Mouse (Mus musculus) heart, postnatal 14 days (tissue): ENCODE results near the gene Nacc2. TPM values are rescaled to one million over a fixed set of nuclear protein-coding genes. Genes with fewer than 3 reads are reported as not detected.

Experiments used
- DNase-seq, 2 experiments: peaks; one replicate each; pipeline ENCODE4 v3.0.0; 2021 to 2022
- intact Hi-C: fragments of 180-260 bp; cut with DNase I; formaldehyde crosslinking; loops from one replicate; pipeline ENCODE4 v1.15.1; 2025
- total RNA-seq, 2 experiments: library from RNA; stranded (reverse); gene quantifications; 2 replicates each; pipeline ENCODE4 v1.2.3; 2021

The Nacc2 gene
- total RNA-seq, 2 experiments from 2014 or later, result 16.3 to 19.1 TPM

GRCm38 (mm10) chr2:26140903-26141302 is 17.9 kb upstream of the Nacc2 start:
- intact Hi-C loops, result loop anchor here (1.0 to 5.0 kb wide), 2 partner anchors 117 to 304 kb away; no protein-coding TSS in a partner anchor
- DNase-seq, result no peak

DNA sequence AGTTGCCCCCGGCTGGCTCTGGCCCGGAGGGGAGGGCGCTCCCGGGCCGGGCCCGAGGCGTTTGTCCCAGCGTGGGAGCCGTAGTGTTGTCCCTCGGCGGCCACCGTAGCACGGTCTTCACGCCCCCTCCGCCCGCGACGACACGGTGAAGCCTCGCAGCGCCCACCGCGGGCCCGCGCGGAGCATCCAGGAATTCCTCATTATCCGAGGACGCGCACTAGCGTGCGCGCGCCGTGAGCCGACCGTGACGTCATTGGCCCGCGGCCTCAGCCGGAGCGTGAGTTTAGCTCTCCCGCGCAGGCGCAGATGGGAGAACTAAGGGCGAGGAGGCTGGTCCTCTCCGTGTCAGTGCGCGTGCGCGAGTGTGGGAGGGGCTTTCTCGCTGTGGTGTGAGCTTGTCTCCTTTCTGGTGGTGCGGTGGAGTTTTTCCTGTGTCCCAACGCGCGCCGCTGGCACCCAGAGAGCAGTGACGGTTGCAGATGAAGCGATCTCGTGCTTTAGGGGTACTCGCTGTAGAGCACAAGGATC is 17.3 kb upstream of the Nacc2 start:
- peak; percentile 100 for DNase-seq
- intact Hi-C loops, result loop anchor here (5.0 kb wide), 1 partner anchor 303 kb away; no protein-coding TSS in a partner anchor

GRCm38 (mm10) chr2:26139545-26140206 is 16.7 kb upstream of the Nacc2 start:
- no peak for DNase-seq
- intact Hi-C loops, result loop anchor here (2.0 to 5.0 kb wide), 3 partner anchors 17 to 302 kb away; partner anchors contain the start of gene Nacc2

GRCm38 (mm10) chr2:26139034-26139544 is 16.1 kb upstream of the Nacc2 start:
- DNase-seq, result no peak
- intact Hi-C loops, result loop anchor here (2.0 to 5.0 kb wide), 2 partner anchors 16 to 207 kb away; partner anchors contain the start of gene Nacc2

GRCm38 (mm10) chr2:26138252-26139033 is 15.4 kb upstream of the Nacc2 start:
- no peak for DNase-seq
- intact Hi-C loops, result loop anchor here (2.0 to 5.0 kb wide), 2 partner anchors 16 to 206 kb away; partner anchors contain the start of gene Nacc2

DNA sequence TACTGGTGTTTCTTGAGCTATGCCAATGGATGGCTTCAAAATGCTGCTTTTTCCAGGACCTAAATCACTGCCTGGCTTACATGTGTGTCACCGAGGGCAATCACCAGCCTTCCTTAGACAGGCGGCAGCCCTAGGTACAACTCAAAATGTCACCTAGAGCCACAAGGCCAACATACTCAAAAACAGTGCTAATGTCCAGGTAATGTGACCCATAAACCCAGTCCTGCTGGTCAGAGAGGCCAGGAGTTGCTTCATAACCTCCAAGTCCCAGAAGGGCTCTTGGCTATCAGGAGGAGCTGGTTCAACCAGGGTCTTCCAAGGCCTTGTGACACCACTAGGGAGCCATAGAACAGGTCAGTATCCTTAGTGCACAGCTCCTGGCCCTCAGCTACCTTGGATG is 11.6 kb upstream of the Nacc2 start:
- no peak for DNase-seq
- intact Hi-C loops, result no loop called here

DNA sequence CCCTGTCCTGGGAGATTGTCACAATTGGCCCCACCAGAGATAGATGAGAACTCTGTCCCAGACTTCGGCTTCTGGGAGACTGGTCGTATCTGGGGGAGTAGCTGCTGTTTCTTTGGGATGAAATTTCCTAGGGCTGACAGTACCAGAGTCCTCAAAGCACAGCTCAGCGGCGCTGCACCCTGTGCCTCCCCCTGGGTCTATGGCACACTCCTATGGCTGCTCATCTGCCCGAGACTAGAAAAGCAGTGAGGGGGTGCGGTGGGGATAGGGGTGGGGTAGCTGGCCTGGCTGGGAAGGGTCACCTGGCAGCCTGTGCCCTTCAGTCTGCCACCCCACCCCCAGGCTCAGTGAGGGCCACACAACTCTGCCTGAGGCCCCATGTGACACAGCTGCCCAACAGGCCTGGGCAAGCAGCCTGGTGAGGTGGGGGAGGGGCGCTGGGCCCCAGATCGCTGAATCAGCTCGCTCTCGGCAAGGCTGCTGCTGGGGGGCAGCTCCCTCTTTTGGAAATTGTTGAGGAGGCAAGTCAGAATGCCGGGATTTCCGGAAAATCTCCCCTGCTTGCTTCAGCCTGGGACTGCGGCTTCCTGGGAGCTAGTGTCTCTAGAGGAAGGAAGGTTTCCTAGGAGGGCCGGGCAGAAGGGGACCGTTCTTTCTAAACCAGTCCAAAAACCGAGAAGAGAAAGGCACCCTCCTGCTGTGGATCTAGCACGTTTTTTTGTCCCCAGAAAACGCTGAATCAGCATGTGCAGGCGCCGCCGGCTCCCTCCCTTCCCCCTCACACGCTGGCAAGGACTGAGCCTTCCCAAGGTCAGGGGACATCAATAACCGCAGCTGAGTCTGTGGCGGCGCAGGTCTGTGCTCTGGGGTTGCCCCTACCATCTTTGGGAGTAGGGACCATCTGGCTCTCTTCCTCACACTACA is 9.9 kb upstream of the Nacc2 start:
- intact Hi-C loops, result no loop called here
- DNase-seq, result peak; percentile 84 to 88

DNA sequence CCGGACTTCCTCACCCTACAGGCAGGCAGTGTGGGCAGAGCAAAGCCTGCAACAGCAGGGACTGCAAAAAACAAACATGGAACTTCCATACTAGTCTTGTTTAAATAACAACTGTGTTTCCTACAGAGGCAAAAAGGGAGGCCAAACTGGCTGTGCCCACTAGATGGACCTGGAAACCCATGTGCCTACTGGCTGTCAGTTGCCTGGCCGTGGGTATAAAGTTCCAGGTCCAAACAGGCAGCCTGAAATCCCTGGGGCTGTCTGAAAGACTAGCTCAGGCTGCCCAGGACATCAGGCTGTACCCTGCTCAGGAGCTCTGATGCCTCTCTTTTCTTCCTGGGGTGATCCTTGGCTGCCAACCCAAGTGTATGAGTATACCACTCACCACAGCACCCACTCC is 8.3 kb upstream of the Nacc2 start:
- intact Hi-C loops, result no loop called here
- DNase-seq, result no peak

DNA sequence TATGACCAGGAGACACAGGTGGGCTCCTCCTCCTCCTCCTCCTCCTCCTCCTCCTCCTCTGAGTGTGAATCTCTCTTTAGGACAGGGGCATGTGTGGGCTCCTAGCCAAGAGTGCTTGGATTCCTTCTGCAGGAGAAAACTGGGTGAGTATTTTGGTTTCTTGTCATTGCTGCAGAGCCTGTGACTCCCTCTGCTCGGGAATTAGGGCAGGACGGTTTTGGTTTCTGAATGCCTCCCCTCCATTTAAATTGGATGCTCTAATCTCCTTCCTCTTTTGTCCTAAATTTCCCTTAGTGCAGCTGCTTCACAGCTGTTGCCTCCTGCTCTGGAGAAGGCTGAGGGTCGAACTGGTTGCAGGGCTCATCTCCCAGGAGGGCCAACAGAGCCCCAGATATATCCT is 6.9 kb upstream of the Nacc2 start:
- intact Hi-C loops, result no loop called here
- no peak for DNase-seq

- intact Hi-C loops, result no loop called here
These were observed 6.3 kb upstream of the Nacc2 start for GRCm38 (mm10) chr2:26129346-26129745.

DNA sequence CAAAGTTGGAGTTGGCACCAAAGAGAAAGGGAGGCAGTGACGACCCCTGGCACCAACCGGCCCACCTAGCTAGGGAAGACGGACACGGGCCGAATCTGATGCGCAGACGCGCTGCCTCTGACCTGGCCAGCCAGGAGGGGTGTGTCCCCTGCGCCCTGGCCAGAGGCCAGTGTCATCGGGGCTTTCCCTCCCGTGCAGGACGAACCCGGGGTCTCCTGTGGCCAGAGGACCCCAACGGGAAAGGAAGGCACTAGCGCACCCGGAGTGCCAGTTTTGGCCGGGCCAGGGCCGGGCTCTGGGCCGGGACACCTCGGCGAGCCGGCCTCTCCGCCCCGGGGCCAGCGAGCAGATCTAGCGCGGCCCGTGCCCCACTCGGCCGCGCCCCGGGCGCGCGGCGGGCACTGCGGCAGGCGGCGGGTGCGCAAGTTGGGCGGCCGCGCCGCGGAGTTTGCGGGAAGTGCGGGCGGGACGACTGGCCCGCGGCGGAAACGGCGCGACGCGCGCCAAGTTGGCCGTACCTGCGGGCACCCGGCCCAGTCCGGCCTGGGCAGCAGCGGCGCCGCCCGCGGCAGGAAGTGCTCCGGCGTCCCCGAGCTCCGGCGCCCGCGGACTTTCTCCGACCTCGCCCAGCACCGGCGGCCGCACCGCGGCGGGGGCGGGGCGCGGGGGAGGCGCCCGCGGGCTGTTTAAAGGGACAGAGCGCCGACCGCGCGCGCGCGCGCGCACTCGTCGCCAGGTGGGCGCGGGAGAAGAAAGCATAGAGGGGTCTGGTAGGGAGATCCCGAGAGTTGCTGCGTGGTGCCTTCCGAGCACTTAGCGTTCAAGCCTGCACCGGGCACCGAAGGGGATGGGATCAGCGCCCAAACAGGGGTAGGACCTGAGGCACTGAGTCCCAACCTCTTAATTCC is 595 bp downstream of the Nacc2 start:
- peak; percentile 76 to 84 for DNase-seq
- intact Hi-C loops, result loop anchor here (2.0 kb wide), 1 partner anchor 16 kb away; no protein-coding TSS in a partner anchor

More at GRCm38 (mm10) chr2:26129346-26129745, 6.3 kb upstream of the Nacc2 start:
- DNase-seq, result no peak

DNA sequence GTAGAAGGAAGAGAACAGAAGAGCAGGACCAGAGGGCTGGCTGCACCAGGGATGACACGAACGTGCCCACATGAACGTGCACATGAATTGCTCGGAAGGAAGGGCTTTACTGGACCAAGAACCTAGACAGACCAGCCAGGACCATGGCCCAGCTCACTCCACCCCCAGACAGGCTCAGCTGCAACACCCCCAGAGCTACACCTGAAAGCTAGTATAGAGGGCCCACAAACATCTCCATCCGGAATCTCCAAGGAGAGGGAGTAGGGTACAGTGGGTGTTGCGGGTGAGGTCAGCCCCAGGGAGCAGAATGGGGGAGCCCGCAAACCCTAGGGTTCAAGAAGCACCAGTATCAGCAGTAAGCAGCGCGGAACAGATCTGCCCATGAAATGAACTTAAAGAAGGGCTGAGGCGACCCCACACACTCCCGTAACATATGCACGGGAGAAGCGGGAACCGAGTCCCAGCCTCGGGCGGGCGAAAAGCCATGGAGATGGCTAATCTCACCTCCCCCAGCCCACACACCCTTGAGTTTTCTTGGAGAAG is 1.4 kb downstream of the Nacc2 start:
- intact Hi-C loops, result loop anchor here (2.0 kb wide), 1 partner anchor 17 kb away; no protein-coding TSS in a partner anchor
- no peak for DNase-seq

DNA sequence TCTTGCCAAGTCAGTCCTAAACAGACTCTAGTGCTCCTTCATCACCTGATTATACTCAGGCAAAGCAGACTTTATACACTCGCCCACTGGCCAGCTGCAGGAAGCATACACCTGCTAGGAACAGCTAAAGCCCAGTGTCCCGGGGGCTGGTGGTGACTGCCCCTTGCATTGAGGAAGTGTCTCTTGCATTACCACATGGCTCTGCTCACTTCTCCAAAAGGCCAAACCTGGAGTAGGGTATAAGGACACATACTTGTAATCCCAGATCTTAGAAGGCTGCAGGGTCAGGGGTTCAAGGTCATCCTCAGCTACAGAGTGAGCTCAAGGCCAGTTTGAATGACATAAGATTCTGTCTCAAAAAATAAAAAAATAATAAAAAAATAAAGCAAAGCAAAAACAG is 3.4 kb downstream of the Nacc2 start:
- intact Hi-C loops, result no loop called here
- no peak for DNase-seq

DNA sequence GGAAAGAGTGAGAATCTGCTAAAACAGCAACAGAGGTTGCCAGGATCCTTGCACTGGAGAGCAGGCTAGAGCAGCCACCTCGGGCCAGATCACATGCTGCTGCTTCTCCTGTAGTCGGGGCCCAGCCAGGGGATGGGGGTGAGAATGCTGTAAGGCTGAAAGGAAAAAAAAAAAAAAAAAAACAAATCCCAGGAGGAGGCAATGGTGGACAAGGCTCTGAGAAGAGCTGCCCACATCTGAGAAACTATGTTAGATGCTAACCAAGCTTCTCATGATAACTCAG is 3.8 kb downstream of the Nacc2 start:
- DNase-seq, result no peak
- intact Hi-C loops, result no loop called here

- DNase-seq, result peak; percentile 50 to 51
- intact Hi-C loops, result no loop called here
These were observed 4.3 kb downstream of the Nacc2 start for GRCm38 (mm10) chr2:26118584-26119309.

DNA sequence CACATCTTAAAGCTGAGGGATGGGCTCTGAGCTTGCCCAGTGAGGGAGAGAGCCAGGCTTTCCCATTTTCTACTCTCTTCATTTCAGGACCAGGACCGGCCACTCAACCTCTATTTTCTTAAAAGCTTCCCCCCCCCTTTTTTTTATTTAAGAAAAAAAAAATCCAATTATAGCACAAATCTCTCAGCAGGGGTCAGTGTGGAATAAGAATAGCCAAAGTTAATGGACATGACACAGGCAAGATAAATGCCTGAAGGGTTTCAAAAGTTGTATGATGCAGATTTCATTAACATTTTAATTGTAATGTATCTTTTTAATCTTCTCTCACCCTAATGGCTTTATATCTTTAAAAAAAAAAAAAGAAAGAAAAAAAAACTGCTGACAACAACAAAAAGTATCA is 5.4 kb downstream of the Nacc2 start:
- intact Hi-C loops, result no loop called here
- DNase-seq, result no peak

DNA sequence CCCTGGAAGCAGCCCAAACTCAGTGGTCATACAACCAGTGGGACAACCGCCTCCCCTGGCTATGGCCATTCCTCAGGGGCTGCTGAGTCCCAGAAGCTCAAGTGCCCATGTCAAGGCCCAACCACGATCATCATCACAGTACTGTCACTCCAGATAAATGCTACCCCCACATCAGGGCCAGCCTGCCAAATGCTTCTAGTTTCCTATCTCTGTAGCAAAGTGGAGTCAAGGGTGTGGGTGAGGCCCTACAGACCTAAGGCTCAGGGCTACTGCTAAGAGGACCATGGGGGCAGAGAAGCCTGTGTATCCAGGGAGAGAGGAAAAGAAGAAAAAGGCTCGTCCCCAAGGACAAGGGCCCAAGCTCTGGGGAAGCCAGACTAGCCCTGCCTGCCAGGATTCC is 6.5 kb downstream of the Nacc2 start:
- no peak for DNase-seq
- intact Hi-C loops, result no loop called here

- no peak for DNase-seq
- intact Hi-C loops, result no loop called here
These were observed 7.8 kb downstream of the Nacc2 start for GRCm38 (mm10) chr2:26115215-26115614.
